Mouse (Mus musculus) macrophage (primary cell): ENCODE measurements around the gene Slc52a3. TPM values are rescaled to one million over a fixed set of nuclear protein-coding genes. Genes with fewer than 3 reads are reported as not detected.

Source experiments
- polyA plus RNA-seq: library from polyadenylated mRNA; stranded (reverse); fragments of 250-400 nt; gene quantifications from 3 replicates; pipeline ENCODE4 v1.2.4, GENCODE M21; 2018; ENCODE audit warnings: inconsistent platforms

The Slc52a3 gene
- polyA plus RNA-seq, 1 experiment from 2014 or later: not detected

Other genes with a start within 250 kb of the Slc52a3 start
- not detected in 3 replicates for gene Rspo4, start 153.6 kb upstream of the Slc52a3 start, polyA plus RNA-seq
- not detected in 3 replicates for gene Angpt4, start 85.3 kb upstream of the Slc52a3 start, polyA plus RNA-seq
- gene Fam110a, start 16.3 kb upstream of the Slc52a3 start, polyA plus RNA-seq: 4.8 to 11.8 TPM (median 8.2 TPM) in 3 replicates
- not detected in 3 replicates for gene Scrt2, start 85.0 kb downstream of the Slc52a3 start, polyA plus RNA-seq
- gene Srxn1, start 109.0 kb downstream of the Slc52a3 start, polyA plus RNA-seq: 56.7 to 128 TPM (median 85.7 TPM) in 3 replicates
- not detected in 3 replicates for gene Tcf15, start 147.1 kb downstream of the Slc52a3 start, polyA plus RNA-seq
- 49.1 to 60.8 TPM (median 53.2 TPM) in 3 replicates for gene Csnk2a1, start 230.3 kb downstream of the Slc52a3 start, polyA plus RNA-seq